Mouse (Mus musculus) limb, embryonic 13.5 days (tissue): ENCODE data around the gene Gm42372. TPM values are rescaled to one million over a fixed set of nuclear protein-coding genes. Genes with fewer than 3 reads are reported as not detected.
A peak's percentile ranks its signal among the peaks of the same experiment; 100 is the strongest.

Experiments used
- ATAC-seq: fragments of 200-750 bp; cut with Nextera tagmentation; 2 replicates; pipeline ENCODE4 v1.8.0; 2017; ENCODE audit warnings: low read depth, moderate number of reproducible peaks, moderate TSS enrichment; ENCODE audit not compliant: low FRiP score
- H3K27ac ChIP-seq: fragments of 300-500 bp; sonication (generic); 2 replicates; pipeline ENCODE4 v1.5.1; 2015; ENCODE audit warnings: inconsistent platforms, mild to moderate bottlenecking, moderate library complexity
- H3K27me3 ChIP-seq: fragments of 300-500 bp; sonication (generic); 2 replicates; pipeline ENCODE4 v1.6.1; 2015; ENCODE audit warnings: mild to moderate bottlenecking, inconsistent platforms
- H3K36me3 ChIP-seq: fragments of 300-500 bp; sonication (generic); 2 replicates; pipeline ENCODE4 v1.6.1; 2015; ENCODE audit warnings: inconsistent platforms, mild to moderate bottlenecking, moderate library complexity
- H3K4me1 ChIP-seq: fragments of 300-500 bp; sonication (generic); 2 replicates; pipeline ENCODE4 v1.6.1; 2015; ENCODE audit warnings: inconsistent platforms
- H3K4me2 ChIP-seq: fragments of 300-500 bp; sonication (generic); replicated peaks from 2 replicates; pipeline ENCODE4 v1.6.1; 2015; ENCODE audit warnings: inconsistent platforms, mild to moderate bottlenecking, moderate library complexity
- H3K4me3 ChIP-seq: fragments of 300-500 bp; sonication (generic); 2 replicates; pipeline ENCODE4 v1.5.1; 2015; ENCODE audit warnings: moderate library complexity, mild to moderate bottlenecking, inconsistent platforms
- H3K9ac ChIP-seq: fragments of 300-500 bp; sonication (generic); 2 replicates; pipeline ENCODE4 v1.6.1; 2015; ENCODE audit warnings: mild to moderate bottlenecking, inconsistent platforms
- H3K9me3 ChIP-seq: fragments of 300-500 bp; sonication (generic); 2 replicates; pipeline ENCODE4 v1.6.1; 2016; ENCODE audit warnings: inconsistent platforms
- whole genome bisulfite sequencing: fragments of 180-500 bp; shearing (Covaris S2); methylation state at CpG from one replicate; pipeline ENCODE4 v1.1.7; 2015; 5-methylcytosine and 5-hydroxymethylcytosine counted together
- polyA plus RNA-seq: library from polyadenylated mRNA; unstranded; fragments of >200 nt; fragmentation: Nextera tagmentation; extraction: Ambion mirVana; gene quantifications from 2 replicates; pipeline ENCODE4 v1.2.1, GENCODE M21; 2015

The Gm42372 gene
- polyA plus RNA-seq, 1 experiment from 2014 or later, result 0.27 TPM

DNA sequence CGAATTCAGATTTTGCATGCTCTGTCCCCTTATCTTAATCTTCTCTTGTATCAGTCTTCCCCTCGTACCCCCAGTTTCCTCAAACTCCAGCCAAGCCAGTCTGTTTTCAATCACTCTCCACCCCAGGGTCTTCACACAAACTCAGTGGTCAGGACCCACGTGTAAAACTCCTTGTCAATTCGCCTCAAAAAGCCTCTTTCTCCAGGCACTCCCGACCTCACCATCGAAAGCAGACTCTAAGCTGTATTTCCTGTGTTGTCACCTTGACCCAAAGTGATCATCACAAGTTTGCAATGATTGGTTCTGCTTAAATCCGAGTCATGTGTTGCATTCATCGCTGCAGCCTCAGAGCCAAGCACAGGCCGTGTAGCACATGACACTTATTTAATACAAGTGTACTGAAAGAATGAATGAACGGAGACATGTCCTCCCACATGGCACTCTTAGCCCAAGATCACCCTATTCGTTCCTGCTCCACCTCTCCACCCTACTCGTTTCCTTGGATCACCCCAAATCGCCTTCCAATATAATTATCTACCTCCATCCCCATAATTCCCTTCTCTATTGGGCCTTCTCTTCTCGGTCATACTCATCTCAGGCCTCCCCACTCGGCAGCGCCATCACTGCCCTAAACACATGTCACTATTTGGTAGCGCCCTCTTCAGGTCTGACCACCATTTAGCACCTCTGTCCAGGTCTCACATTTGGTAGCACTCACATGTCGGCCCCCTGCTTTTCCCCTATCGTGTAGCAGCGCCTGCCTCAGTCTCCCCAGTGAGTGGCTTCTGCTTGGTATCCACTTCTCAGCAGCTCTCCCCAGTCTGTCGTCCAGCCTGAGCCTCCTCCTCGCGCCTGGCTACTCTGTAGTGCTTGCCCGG, 44.1 kb downstream of the Gm42372 start:
- H3K27me3 ChIP-seq, result no peaks in the 10 kb centered on the region
- 6% methylated on average over 24 of the region's 24 CpGs for WGBS
- peak; percentile 38 for ATAC-seq

DNA sequence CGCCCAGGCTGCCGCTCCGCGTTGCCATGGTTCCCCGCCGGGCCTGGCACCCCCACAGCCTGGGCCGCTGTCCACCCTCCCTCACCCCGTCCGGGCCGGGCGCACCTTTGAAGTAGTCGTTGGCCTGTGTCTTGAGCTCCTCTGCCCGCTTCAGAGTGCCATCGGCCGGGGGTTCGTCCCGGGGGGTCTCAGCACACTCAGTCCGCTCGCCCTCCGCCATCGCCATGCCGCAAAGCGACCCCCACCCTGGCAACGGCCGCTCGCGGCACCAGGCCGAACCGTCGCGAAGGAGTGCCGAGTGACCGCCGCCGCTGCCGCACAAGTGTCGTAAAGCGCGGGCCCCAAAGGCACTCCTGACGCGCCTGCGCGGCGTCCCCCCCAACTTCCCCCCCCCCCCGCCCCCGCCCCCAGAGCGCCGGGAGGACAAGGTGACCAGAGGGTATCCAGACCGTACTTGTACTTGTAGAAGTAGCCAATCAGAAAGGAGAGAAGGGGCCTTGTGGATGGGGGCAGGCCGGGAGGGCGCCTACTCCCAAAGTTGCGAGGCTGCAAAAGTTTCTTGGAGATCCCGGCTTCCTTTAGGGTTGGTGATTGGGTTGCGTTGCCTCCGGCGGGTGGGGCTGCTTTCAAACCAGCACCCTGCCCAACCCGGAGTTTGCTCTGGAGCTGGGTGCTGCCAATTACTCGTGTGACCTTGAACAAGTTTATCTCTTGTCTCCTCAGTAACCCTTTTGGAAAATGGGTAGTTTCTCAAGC, 44.9 kb downstream of the Gm42372 start, which contains the start of gene Ppp5c:
Gene Ppp5c (minus strand): TSS at position 337 of the 756 bp plus-strand sequence.
- no peaks in the 10 kb centered on the region for H3K27me3 ChIP-seq
- H3K4me1 ChIP-seq, result peaks cover 36% of the 10 kb centered on the region
- ATAC-seq, result peak; percentile 85
- peak within 1 kb of the TSS; percentile 84 for H3K4me2 ChIP-seq
- H3K9me3 ChIP-seq, result no peaks in the 10 kb centered on the region
- H3K36me3 ChIP-seq, result peaks cover 38% of the 10 kb centered on the region
- peak within 1 kb of the TSS; percentile 87 for H3K9ac ChIP-seq
- H3K27ac ChIP-seq, result peak within 1 kb of the TSS; percentile 85
- peak within 1 kb of the TSS; percentile 88 for H3K4me3 ChIP-seq
- under 1% methylated on average over 57 of the region's 58 CpGs for WGBS

More for the DNA sequence above, 44.1 kb downstream of the Gm42372 start:
- H3K36me3 ChIP-seq, result peaks cover 38% of the 10 kb centered on the region
- H3K9me3 ChIP-seq, result no peaks in the 10 kb centered on the region
- peak overlapping the region; percentile 85; the same call in 1 of the 2 replicates for H3K27ac ChIP-seq
- peak overlapping the region; percentile 88 for H3K4me3 ChIP-seq
- H3K9ac ChIP-seq, result peak overlapping the region; percentile 87
- H3K4me1 ChIP-seq, result peaks cover 36% of the 10 kb centered on the region
- H3K4me2 ChIP-seq, result peak overlapping the region; percentile 84

DNA sequence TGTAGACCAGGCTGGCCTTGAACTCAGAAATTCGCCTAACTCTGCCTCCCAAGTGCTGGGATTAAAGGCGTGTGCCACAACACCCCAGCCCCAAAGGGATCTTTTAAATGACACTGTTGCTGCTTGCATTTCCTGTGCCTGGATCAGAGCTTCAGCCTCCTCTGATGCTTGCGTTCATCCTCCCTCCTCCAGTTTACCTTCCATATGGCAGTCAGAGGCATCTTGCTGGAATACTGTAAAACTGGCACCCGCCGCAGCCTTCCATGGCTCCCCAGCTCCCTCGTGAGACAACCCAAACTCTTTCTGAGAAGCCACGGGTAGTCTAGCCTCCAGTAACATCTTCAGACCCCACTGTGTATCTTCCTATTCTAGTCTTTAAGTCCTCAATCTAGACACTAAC, 46.0 kb downstream of the Gm42372 start:
- peaks cover 44% of the 10 kb centered on the region for H3K36me3 ChIP-seq
- H3K9me3 ChIP-seq, result no peaks in the 10 kb centered on the region
- H3K27ac ChIP-seq, result no peak overlapping the region
- WGBS, result 72% methylated on average over 7 of the region's 7 CpGs
- no peak for ATAC-seq
- peaks cover 32% of the 10 kb centered on the region for H3K4me1 ChIP-seq
- no peak overlapping the region for H3K9ac ChIP-seq
- no peaks in the 10 kb centered on the region for H3K27me3 ChIP-seq
- no peak overlapping the region for H3K4me3 ChIP-seq
- H3K4me2 ChIP-seq, result no peak overlapping the region

DNA sequence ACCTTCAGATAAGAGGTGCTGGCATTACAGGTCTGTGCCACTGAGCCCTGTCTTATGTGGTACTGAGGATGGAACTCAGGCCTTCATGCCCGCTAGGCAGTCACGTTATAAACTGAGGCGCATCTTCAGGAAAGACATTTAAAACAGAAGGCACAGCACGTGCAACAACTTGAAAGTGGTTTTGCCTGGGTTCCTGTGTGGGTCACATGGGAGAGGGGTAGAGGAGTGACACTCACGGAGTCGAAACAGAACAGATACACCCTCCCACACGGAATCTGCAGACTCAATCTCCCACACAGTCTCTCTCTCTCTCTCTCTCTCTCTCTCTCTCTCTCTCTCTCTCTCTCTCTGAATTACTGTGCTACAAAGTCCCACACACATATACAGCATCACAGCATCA, 47.4 kb downstream of the Gm42372 start:
- ATAC-seq, result no peak
- Histone ChIP-seq H3K27me3 (no peaks in the 10 kb centered on the region), H3K9me3 (no peaks in the 10 kb centered on the region), H3K4me3 (no peak overlapping the region), H3K27ac (no peak overlapping the region), H3K9ac (no peak overlapping the region), H3K4me1 (peaks cover 19% of the 10 kb centered on the region), H3K4me2 (no peak overlapping the region), H3K36me3 (peaks cover 44% of the 10 kb centered on the region)
- WGBS, result 77% methylated on average over 7 of the region's 7 CpGs

Other genes starting within 250 kb of the Gm42372 start
- gene Ap2s1, start 244.7 kb upstream of the Gm42372 start, polyA plus RNA-seq, result 243 and 265 TPM in 2 replicates
- 33.1 and 35.5 TPM in 2 replicates for gene Slc1a5, start 201.7 kb upstream of the Gm42372 start, polyA plus RNA-seq
- 117 and 124 TPM in 2 replicates for gene Strn4, start 167.2 kb upstream of the Gm42372 start, polyA plus RNA-seq
- 32.4 and 33.3 TPM in 2 replicates for gene Fkrp, start 166.4 kb upstream of the Gm42372 start, polyA plus RNA-seq
- gene Prkd2, start 140.2 kb upstream of the Gm42372 start, polyA plus RNA-seq, result 20.8 and 20.9 TPM in 2 replicates
- gene Dact3, start 107.8 kb upstream of the Gm42372 start, polyA plus RNA-seq, result 5.1 and 6.1 TPM in 2 replicates
- gene Gng8, start 91.3 kb upstream of the Gm42372 start, polyA plus RNA-seq, result 15.4 and 16.0 TPM in 2 replicates
- gene Ptgir, start 76.6 kb upstream of the Gm42372 start, polyA plus RNA-seq, result 2.0 TPM in 2 replicates
- 103 and 115 TPM in 2 replicates for gene Calm3, start 59.0 kb upstream of the Gm42372 start, polyA plus RNA-seq
- gene Pnmal2, start 38.4 kb upstream of the Gm42372 start, polyA plus RNA-seq, result 22.7 and 23.4 TPM in 2 replicates
- 1.00 and 1.0 TPM in 2 replicates for gene Pnmal1, start 23.4 kb upstream of the Gm42372 start, polyA plus RNA-seq
- gene Ccdc8, start 9.6 kb downstream of the Gm42372 start, polyA plus RNA-seq, result 33.0 and 33.1 TPM in 2 replicates
- gene Ppp5c, start 44.8 kb downstream of the Gm42372 start, polyA plus RNA-seq, result 115 and 118 TPM in 2 replicates
- 12.9 and 14.9 TPM in 2 replicates for gene Hif3a, start 79.3 kb downstream of the Gm42372 start, polyA plus RNA-seq
- gene Psg16, start 91.0 kb downstream of the Gm42372 start, polyA plus RNA-seq, result 0.06 and 0.17 TPM in 2 replicates
- gene Ceacam3, start 167.2 kb downstream of the Gm42372 start, polyA plus RNA-seq, result not detected in 2 replicates
- not detected in 2 replicates for gene Psg29, start 220.4 kb downstream of the Gm42372 start, polyA plus RNA-seq